21 mouse cellular contexts compared by ENCODE assay signal in the genomic region with DNA sequence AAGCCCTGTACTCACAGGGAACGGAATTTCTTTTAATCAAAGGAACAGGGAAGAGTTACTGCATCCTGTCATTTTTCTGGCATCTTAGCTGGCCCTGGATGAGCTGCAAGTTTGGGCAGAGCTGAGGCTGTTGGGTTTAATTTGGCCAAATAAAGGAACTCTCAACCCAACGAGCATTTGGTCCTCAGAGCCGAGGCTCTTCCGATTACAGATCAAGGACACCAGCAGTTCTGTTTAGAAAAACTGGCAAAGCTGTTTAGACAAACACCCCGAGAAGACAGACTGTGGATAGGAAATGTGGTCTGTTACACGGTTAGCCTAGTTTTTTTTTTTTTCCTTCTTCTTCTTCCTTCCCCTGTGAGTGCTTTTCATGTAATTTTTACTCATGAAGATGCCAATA.
A peak's percentile ranks its signal among the peaks of the same experiment; 100 is the strongest.
DNase-seq lines count a peak whose midpoint lies in the region; ATAC-seq and TF ChIP-seq lines count a peak whose summit lies in the region.
"Had no signal": no experiment of that assay in that cellular context is flagged by ENCODE, and none has a peak within 500 bp of the region (broad histone marks: within the 10 kb centered on the region; RNA-seq: fewer than 3 reads in every experiment).

No protein-coding gene starts in this region.

- no peak overlapping the region for H3K9ac ChIP-seq in forebrain, embryonic 15.5 days (replicated peaks)
- no peak overlapping the region for H3K9ac ChIP-seq in forebrain, embryonic 11.5 days (ENCODE audit: low read length)
- no peak overlapping the region for H3K9ac ChIP-seq in lung, embryonic 16.5 days (ENCODE audit: low read length)
- no peak overlapping the region for H3K9ac ChIP-seq in intestine, embryonic 16.5 days (ENCODE audit: low read depth, low read length)
- H3K9ac ChIP-seq: limb, embryonic 13.5 days; liver, embryonic 15.5 days had no signal

- no peaks in the 10 kb centered on the region for H3K27me3 ChIP-seq in forebrain, embryonic 15.5 days
- H3K27me3 ChIP-seq in forebrain, embryonic 11.5 days (ENCODE audit: control insufficient read depth, insufficient read depth, low read length), result no peaks in the 10 kb centered on the region
- no peaks in the 10 kb centered on the region for H3K27me3 ChIP-seq in lung, embryonic 16.5 days (ENCODE audit: control insufficient read depth, insufficient read depth, low read depth, low read length)
- H3K27me3 ChIP-seq in thymus, adult 2 months (ENCODE audit: control insufficient read depth, insufficient read depth, low read length), result no peaks in the 10 kb centered on the region
- no peaks in the 10 kb centered on the region for H3K27me3 ChIP-seq in intestine, embryonic 16.5 days (replicated peaks; ENCODE audit: control insufficient read depth, insufficient read depth, low read length)
- H3K27me3 ChIP-seq: limb, embryonic 13.5 days; liver, embryonic 15.5 days had no signal

- TF ChIP-seq POLR2A in thymus, adult 2 months (IDR thresholded peaks at IDR 0.05; ENCODE audit: control insufficient read depth, extremely low read depth, insufficient read depth, low read length, poor library complexity), result no peak

- DNase-seq in forebrain, embryonic 11.5 days (ENCODE audit: low spot score), result no peak
- DNase-seq in lung, postnatal 14 days, result no peak
- DNase-seq in thymus, adult 2 months, result no peak
- DNase-seq in thymus, postnatal 10 days (ENCODE audit: low spot score in 2 of 2), result no peak
- peak; percentile 62 for DNase-seq in naive thymus-derived CD4-positive, alpha-beta T cell, adult 2 months (ENCODE audit: low read depth)
- DNase-seq: B cell, adult 2 months; cerebellum, adult 9-10 months; embryo, embryonic 11 days; gastrocnemius, postnatal 36 days; kidney, adult 18-20 months; kidney, postnatal 14 days; layer of hippocampus, postnatal 36 days; right cerebral cortex, postnatal 4 days had no signal

- no peak overlapping the region for H3K4me3 ChIP-seq in forebrain, embryonic 15.5 days
- H3K4me3 ChIP-seq in forebrain, embryonic 11.5 days (ENCODE audit: low read depth, low read length), result no peak overlapping the region
- no peak overlapping the region for H3K4me3 ChIP-seq in lung, embryonic 16.5 days (ENCODE audit: low read length)
- no peak overlapping the region for H3K4me3 ChIP-seq in thymus, adult 2 months (ENCODE audit: control insufficient read depth, insufficient read depth, low read length)
- no peak overlapping the region for H3K4me3 ChIP-seq in intestine, embryonic 16.5 days (ENCODE audit: low read length)
- H3K4me3 ChIP-seq: hindbrain, embryonic 10.5 days; layer of hippocampus, adult 2 months; limb, embryonic 13.5 days; liver, embryonic 15.5 days had no signal

- H3K36me3 ChIP-seq in forebrain, embryonic 15.5 days, result no peaks in the 10 kb centered on the region
- no peaks in the 10 kb centered on the region for H3K36me3 ChIP-seq in forebrain, embryonic 11.5 days (ENCODE audit: control insufficient read depth, insufficient read depth, low read length)
- H3K36me3 ChIP-seq in lung, embryonic 16.5 days (ENCODE audit: control insufficient read depth, insufficient read depth, low read length), result no peaks in the 10 kb centered on the region
- H3K36me3 ChIP-seq in thymus, adult 2 months (ENCODE audit: control insufficient read depth, insufficient read depth, low read length), result no peaks in the 10 kb centered on the region
- H3K36me3 ChIP-seq in intestine, embryonic 16.5 days (ENCODE audit: control insufficient read depth, insufficient read depth, low read length), result no peaks in the 10 kb centered on the region
- H3K36me3 ChIP-seq: hindbrain, embryonic 10.5 days; liver, embryonic 15.5 days had no signal

- H3K4me1 ChIP-seq in forebrain, embryonic 15.5 days, result peaks cover 4% of the 10 kb centered on the region; the same call in 1 of the 2 replicates
- H3K4me1 ChIP-seq in forebrain, embryonic 11.5 days (replicated peaks; ENCODE audit: control insufficient read depth, insufficient read depth, low read length), result no peaks in the 10 kb centered on the region
- H3K4me1 ChIP-seq in lung, embryonic 16.5 days (replicated peaks; ENCODE audit: control insufficient read depth, insufficient read depth, low read length), result peaks cover 6% of the 10 kb centered on the region; the same call in 1 of the 2 replicates
- peaks cover 19% of the 10 kb centered on the region for H3K4me1 ChIP-seq in thymus, adult 2 months (replicated peaks; ENCODE audit: control insufficient read depth, insufficient read depth, low read length)
- H3K4me1 ChIP-seq in intestine, embryonic 16.5 days (ENCODE audit: control insufficient read depth, insufficient read depth, low read length), result no peaks in the 10 kb centered on the region
- H3K4me1 ChIP-seq: limb, embryonic 13.5 days had no signal

- peak overlapping the region; percentile 67 for H3K27ac ChIP-seq in forebrain, embryonic 15.5 days (replicated peaks)
- no peak overlapping the region for H3K27ac ChIP-seq in forebrain, embryonic 11.5 days (ENCODE audit: low read depth, low read length)
- H3K27ac ChIP-seq in lung, embryonic 16.5 days (ENCODE audit: low read length), result no peak overlapping the region; the same call in 1 of the 2 replicates
- peak overlapping the region; percentile 94 for H3K27ac ChIP-seq in thymus, adult 2 months (ENCODE audit: control insufficient read depth, insufficient read depth, low read length)
- no peak overlapping the region for H3K27ac ChIP-seq in intestine, embryonic 16.5 days (ENCODE audit: low read length)
- H3K27ac ChIP-seq: hindbrain, embryonic 10.5 days; layer of hippocampus, adult 2 months; limb, embryonic 13.5 days; liver, embryonic 15.5 days had no signal

- no peak overlapping the region for H3K4me2 ChIP-seq in forebrain, embryonic 15.5 days (replicated peaks)
- no peak overlapping the region for H3K4me2 ChIP-seq in forebrain, embryonic 11.5 days (ENCODE audit: low read depth, low read length, severe bottlenecking)
- H3K4me2 ChIP-seq in lung, embryonic 16.5 days (ENCODE audit: low read depth, low read length), result no peak overlapping the region
- H3K4me2 ChIP-seq in intestine, embryonic 16.5 days (ENCODE audit: low read depth, low read length), result no peak overlapping the region
- H3K4me2 ChIP-seq: limb, embryonic 13.5 days; liver, embryonic 15.5 days had no signal

- TF ChIP-seq CTCF in thymus, adult 2 months (IDR thresholded peaks at IDR 0.05; ENCODE audit: borderline replicate concordance, control insufficient read depth, extremely low read depth, insufficient read depth, low read length, poor library complexity), result no peak

- WGBS in forebrain, embryonic 15.5 days, result 54% methylated on average over 6 of the region's 6 CpGs
- 85% methylated on average over 6 of the region's 6 CpGs for WGBS in forebrain, embryonic 11.5 days
- 31% methylated on average over 6 of the region's 6 CpGs for WGBS in lung, embryonic 16.5 days
- WGBS in thymus, adult 2 months, result 14% methylated on average over 6 of the region's 6 CpGs
- 44% methylated on average over 6 of the region's 6 CpGs for WGBS in intestine, embryonic 16.5 days

- no peak for ATAC-seq in forebrain, embryonic 15.5 days (replicated peaks)
- no peak for ATAC-seq in forebrain, embryonic 11.5 days (replicated peaks; ENCODE audit: low FRiP score)
- ATAC-seq in lung, embryonic 16.5 days (ENCODE audit: low read depth), result peak; percentile 51; the same call in 1 of the 2 replicates
- ATAC-seq in intestine, embryonic 16.5 days, result no peak
- ATAC-seq: midbrain, embryonic 16.5 days had no signal

- no peaks in the 10 kb centered on the region for H3K9me3 ChIP-seq in forebrain, embryonic 15.5 days
- no peaks in the 10 kb centered on the region for H3K9me3 ChIP-seq in forebrain, embryonic 11.5 days (ENCODE audit: control insufficient read depth, low read length)
- no peaks in the 10 kb centered on the region for H3K9me3 ChIP-seq in lung, embryonic 16.5 days (ENCODE audit: control insufficient read depth, low read length)
- H3K9me3 ChIP-seq in intestine, embryonic 16.5 days (ENCODE audit: control insufficient read depth, low read length), result no peaks in the 10 kb centered on the region
- H3K9me3 ChIP-seq: hindbrain, embryonic 10.5 days; limb, embryonic 13.5 days; liver, embryonic 15.5 days had no signal

Comparison
In these comparisons a context has a peak if more than half of its experiments do, and no peak if none do; other contexts are left out.
1. H3K27ac ChIP-seq: peak in forebrain, embryonic 15.5 days (single experiment) and thymus, adult 2 months (single experiment); none in forebrain, embryonic 11.5 days (single experiment), lung, embryonic 16.5 days (single experiment) and intestine, embryonic 16.5 days (single experiment).